Mouse (Mus musculus) cerebellum, postnatal 14 days (tissue): ENCODE data around the gene Zfp385a.

Experiments
- DNase-seq, 2 experiments: peaks; one replicate each; pipeline ENCODE4 v3.0.0; 2021; ENCODE audit warnings: mixed read lengths in 2 of 2

Zfp385a gene

DNA sequence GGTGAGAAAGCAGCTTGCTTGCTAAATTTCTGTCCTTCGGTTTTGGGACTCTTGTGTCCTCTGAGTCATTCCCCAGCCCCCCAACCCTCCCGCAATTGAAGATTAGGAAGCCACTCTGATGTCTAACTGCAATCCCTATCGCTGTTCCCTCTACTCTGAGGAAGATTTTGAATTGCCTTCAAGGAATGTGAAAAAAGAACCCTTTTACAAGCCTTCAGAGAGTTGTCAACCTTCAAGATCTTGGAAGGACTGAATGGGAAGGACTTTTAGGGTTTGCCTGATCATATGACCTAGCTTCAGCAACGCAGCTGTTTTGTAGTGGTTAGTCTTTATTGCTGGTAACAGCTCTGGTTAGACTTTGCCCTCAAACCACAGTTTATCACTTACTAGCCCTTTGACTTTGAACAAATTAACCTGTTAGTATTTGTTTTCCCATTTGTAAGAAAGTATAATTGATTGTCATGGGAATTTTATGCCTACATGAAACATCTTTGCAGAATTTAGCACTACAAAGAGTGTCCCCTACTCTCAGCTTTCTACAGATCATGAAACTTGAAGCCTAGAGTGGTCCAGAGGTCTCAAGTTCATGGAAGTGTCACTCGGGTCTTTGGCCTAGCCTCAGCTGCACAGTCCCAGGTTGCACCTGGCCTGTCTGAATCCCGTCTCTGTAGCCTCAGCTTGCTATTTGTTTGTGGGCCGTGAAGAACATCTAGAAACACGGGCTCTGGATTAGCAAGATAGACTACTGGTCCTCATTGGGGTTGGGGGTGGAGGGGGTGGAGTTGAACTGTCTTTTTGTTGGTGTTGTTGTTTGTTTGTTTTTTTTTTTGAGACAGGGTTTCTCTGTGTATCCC is 33.9 kb downstream of the Zfp385a start:
- DNase-seq: no peak

- peak; percentile 98 to 99 for DNase-seq
Observed at GRCm38 (mm10) chr15:103305070-103305678, 34.7 kb downstream of the Zfp385a start.

GRCm38 (mm10) chr15:103304616-103304969 is 35.3 kb downstream of the Zfp385a start:
- DNase-seq: no peak

DNA sequence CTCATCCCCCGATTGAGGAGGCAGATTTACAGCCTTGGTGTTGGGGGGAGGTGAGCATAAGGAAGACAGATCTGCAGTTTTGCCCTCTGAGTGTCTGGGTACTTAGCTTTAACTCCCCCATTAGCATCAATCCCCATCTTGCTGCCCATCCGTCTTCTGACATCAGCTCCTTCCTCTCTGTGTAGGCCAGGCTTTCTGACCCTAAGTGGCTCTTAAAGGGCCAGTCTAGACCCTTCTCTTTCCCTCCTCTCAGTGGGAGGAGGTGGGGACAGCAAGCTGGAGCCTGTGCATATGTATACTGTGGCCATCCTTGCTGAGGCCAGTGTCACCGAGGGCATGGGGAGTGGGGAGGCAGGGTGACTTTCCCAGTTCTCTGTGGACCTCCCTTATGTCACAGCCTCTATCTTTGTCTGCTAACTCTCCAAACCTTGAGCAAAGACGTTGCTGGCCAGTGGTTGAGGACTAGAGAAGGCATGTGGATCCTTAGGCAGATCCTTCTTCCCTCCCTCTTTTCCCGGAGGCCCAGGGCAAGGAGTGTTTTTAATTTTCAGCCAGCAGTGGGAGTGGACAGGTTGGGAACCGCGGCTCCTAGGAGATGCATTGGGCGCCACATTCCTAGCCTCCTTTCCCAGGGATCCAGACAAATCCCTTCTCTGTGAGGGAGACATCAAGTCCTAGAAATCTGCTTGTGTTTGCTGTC is 35.8 kb downstream of the Zfp385a start:
- DNase-seq: peak in 1 of 2 experiments; percentile 36

DNA sequence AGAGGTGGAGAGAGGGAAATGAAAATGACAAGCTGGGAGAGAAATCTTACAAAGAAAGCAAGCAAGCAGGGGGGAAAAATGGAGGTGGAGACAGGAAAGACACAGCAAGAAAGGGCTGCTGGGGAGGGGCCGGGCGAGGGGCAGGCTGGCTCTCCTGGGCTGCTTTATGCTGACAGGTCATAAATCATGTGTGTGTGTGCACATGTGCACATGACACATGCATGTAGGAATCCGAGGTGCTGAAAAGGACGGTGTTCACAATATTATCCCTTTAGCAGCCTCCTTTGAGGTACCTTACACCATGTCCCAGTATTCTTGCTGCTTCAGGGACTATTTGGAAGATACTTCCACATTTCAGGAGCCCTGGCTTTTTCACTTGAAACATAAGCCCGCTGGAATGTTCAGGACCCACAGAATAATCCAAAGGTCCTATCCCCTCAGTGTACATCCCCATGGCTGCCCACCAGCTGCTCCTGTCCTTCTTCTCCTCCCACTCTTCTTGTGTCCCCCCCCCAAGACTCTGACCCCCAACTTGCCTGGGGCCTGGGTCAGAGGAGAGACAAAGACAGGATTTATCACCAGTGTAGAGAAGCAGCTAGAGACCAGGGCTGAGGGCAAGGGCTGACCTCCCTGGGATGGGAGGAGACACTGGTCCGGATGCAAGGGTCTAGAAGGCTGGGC is 37.4 kb downstream of the Zfp385a start:
- no peak for DNase-seq

DNA sequence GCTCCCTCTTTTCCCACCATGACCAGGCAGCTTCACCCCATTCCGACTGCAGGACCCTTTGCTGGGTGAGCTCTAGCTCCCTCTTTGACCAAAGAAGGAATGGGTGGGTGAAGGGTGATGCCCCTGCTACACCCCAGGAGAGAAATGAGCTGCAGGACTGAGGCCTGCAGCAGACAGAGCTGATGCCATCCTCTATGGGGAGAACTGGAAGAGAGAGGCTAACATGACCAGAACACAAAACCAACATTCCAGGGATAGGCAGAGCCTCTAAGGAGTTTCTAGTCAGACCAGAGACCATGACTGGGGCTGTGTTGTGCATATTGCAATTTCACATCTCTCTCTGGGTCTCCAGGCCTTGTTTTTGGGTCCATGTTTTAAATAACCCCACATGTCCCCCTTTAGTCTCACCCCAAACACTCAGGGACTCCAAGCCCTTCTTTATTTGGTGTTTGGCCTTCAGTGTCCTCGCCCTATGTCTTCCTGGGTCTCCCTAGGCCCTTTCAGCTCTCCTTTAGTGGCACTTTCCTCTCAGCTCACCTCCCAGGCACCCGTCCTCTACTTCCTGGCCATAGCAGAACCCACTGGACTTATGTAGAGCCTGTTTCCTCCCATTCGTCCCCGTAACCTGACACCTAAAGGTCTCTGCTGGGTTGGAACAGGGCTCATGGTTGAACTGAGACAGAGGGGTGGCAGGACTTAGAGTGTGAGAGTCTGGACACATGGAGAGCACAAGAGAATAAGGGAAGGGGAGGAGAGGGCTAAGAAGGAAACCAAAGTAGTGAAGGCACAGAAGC is 38.1 kb downstream of the Zfp385a start:
- no peak for DNase-seq

- DNase-seq: no peak
Observed at GRCm38 (mm10) chr15:103301046-103301445, 38.8 kb downstream of the Zfp385a start.

- DNase-seq: peak in 1 of 2 experiments; percentile 39
Observed at GRCm38 (mm10) chr15:103300560-103300959, 39.3 kb downstream of the Zfp385a start.

DNA sequence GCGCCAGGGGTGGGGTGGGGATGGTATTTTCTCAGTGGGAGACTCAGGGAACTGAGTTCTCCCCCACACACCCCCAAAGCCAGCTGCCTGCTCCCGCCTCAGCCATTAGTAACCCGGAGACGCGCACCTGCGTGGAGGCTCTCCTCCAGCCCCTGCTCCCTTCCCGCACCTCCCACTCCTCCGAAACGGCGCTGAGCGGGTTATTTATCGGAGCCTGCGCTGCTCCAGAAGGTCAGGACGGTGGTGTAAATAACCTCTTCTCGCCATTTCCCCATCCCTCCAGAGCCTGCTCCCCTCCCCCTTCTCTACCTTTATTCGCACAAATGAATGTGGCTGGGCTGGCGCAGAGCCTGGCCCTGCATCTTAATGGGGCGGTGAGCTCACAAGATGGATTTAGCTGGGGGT is 39.8 kb downstream of the Zfp385a start:
- DNase-seq: peak; percentile 73 to 82

DNA sequence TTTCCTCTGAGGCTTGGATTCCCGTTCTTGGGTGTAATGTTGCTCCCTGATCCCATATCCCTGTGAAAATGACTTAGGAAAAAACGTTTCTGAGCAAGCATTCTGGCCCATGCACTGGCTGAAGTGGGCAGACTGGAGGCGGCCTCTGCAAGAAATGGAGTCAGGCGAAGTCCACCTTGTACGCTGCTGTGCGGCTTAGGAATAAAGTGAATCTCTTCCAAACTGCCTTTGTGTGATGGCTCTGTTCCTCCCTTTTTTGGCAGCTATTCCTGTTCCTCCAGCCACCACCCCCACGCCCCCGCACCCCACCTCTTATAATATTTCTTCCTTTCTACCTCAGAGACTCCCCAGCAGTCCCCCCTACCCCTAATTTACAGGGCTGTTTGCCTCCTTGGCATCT is 40.2 kb downstream of the Zfp385a start:
- peak in 1 of 2 experiments; percentile 37 for DNase-seq

GRCm38 (mm10) chr15:103298861-103299616 is 40.9 kb downstream of the Zfp385a start:
- no peak for DNase-seq

DNA sequence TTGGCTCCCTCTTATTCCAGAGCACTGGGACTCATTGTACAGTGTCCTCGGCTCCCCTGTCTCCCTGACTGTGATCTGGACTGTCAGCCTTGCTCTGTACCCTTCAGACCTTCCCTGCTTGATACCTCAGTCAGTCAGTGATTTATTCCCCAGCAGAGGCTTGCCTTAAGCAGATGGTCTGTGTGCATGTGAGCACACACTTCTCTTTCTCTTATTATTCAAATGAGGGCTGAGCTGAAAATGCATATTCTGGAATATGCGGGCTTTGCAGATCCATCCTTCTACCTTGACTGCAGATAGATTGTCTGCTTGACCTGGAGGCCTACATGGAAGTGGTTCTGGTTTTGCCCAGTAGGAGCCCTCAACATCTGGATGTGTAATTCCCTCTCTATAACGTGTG is 41.9 kb downstream of the Zfp385a start:
- DNase-seq: no peak

GRCm38 (mm10) chr15:103297313-103297712 is 42.6 kb downstream of the Zfp385a start:
- DNase-seq: no peak

DNA sequence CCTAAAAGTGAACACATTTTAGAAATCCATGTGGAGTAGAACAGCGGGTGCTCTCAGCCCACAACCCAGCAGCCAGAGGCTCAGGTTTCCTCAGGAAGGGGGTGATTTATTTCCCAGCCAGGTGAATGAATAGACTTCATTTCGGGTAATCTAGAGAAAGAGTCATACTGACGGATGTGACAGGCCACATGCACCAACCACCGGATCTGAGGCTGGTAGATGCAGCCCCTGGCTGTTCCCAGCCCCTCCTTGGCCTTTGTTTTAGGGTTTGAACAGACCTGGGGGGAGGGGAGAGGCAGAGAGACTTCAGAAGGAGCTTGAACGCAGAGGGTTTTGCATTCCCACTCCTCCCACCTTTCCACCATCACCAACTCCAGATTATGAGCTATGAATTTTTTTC is 44.0 kb downstream of the Zfp385a start:
- no peak for DNase-seq

DNA sequence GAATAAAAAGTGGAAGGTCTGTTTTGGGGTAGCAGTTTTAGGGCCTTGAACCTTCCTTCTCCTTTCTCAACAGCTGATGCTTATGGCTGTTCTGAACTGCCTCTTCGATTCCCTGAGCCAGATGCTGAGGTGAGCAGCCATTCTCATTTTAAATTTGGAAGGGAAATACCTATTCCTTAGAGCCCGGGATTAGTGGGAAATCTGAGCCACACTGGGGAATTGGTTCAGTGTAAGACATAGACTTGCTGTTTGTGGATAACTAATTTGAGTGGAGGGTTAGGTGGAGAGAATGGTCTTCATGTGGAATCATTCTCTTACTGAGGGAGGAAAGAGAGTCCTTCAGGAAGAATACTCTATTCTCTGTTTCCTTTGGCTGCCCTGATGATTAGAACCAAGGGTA is 45.2 kb downstream of the Zfp385a start:
- no peak for DNase-seq

DNA sequence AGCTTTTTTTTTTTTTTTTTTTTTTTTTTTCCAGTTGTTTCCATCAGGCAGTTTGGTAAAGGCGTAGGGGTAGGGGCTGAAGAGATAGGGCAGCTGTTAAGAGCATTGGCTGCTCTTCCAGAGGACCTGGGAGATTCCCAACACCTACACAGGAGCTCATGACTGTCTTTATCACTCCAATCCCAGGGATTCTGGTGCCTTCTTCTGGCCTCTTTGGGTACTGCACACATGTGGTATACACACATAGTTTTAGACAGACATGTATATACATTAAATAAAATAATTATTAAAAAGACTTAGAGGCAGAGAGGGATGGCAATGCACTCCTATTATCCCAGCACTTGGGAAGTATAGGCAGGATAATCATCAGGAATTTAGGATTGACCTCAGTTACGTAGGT is 46.5 kb downstream of the Zfp385a start:
- no peak for DNase-seq

DNA sequence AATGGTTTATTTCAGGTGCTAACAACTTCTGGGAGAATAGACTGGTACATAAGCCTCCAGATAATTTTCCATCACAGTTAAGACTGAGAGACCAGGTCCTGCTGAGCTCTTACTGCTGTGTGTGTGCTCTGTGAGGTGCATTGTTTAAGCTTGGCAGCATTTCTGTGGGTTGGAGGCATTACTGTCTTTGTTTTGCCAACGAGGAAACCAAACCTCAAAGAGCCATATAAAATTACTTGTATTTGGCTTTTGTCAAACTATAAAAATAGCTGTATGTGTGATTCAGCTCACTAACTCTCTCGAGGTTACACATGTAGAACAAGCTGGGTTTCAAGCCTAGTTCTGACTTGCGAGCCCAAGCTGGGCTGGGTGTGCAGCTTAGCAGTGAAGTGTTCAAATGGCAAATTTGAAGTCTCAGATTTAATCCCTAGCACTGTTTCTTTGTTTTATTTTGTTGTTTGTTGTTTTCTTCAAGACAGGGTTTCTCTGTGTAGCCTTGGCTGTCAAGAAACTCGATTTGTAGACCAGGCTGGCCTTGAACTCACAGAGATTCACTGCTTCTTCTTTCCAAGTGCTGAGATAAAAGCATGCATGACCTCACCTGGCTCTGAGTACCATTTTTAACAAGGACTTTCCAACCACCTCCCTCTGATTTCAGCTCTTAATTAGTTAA is 47.1 kb downstream of the Zfp385a start:
- no peak for DNase-seq

GRCm38 (mm10) chr15:103290843-103291242 is 49.0 kb downstream of the Zfp385a start:
- no peak for DNase-seq

DNA sequence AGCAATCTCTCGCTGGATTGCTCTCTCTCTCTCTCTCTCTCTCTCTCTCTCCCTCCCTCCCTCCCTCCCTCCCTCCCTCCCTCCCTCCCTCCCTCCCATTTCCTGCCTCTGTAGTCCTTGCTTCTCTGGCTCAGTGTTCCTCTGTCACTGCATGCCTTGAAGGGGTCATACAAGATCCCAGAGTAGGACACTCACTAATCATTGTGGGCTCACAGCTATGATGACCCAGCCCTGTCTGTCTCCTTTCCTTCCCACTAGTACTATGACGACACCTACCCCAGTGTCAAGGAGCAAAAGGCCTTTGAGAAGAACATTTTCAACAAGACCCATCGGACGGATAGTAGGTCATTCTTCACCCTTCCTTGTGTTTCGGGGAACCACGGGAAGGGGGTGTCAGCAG is 49.5 kb downstream of the Zfp385a start:
- DNase-seq: no peak

GRCm38 (mm10) chr15:103289600-103289999 is 50.3 kb downstream of the Zfp385a start:
- DNase-seq: no peak
